Mouse (Mus musculus) adrenal gland, adult 2 months (tissue): ENCODE data around the gene Tardbp. TPM values are rescaled to one million over a fixed set of nuclear protein-coding genes. Genes with fewer than 3 reads are reported as not detected.

Source experiments
- polyA plus RNA-seq: library from polyadenylated mRNA; depleted of rRNA; stranded (reverse); fragments of >200 nt; gene quantifications from 2 replicates; pipeline ENCODE4 v1.2.3, GENCODE M21; 2012; rRNA removed
- total RNA-seq, 2 experiments: library from RNA; stranded (reverse); gene quantifications; 2 replicates each; pipeline ENCODE4 v1.2.3; 2021

Tardbp gene
- total and polyA plus RNA-seq, 3 experiments = 10.3 to 255 (median 240) TPM

Other genes starting within 250 kb of the Tardbp start
- 10 to 100 TPM; 16.0 to 22.3 TPM for gene Ubiad1, start 182.2 kb downstream of the Tardbp start, total RNA-seq
- gene Ubiad1, start 182.2 kb downstream of the Tardbp start, polyA plus RNA-seq = 25.4 and 30.2 TPM in 2 replicates
- gene Mtor, start 178.4 kb downstream of the Tardbp start, total RNA-seq = 10 to 100 TPM; 62.2 to 72.7 TPM
- gene Mtor, start 178.4 kb downstream of the Tardbp start, polyA plus RNA-seq = 26.7 and 35.7 TPM in 2 replicates
- 1 to 10 TPM in 1 of 2 experiments, under 1 TPM in 1; 0.43 to 1.7 TPM for gene Angptl7, start 126.6 kb downstream of the Tardbp start, total RNA-seq
- 0.18 TPM in 1 of 2 replicates, not detected in the other for gene Angptl7, start 126.6 kb downstream of the Tardbp start, polyA plus RNA-seq
- gene Exosc10, start 68.6 kb downstream of the Tardbp start, total RNA-seq = 10 to 100 TPM; 46.7 to 52.3 TPM
- gene Exosc10, start 68.6 kb downstream of the Tardbp start, polyA plus RNA-seq = 18.8 and 25.2 TPM in 2 replicates
- gene Srm, start 35.5 kb downstream of the Tardbp start, total RNA-seq = 10 to 100 TPM; 75.6 to 79.4 TPM
- 123 and 157 TPM in 2 replicates for gene Srm, start 35.5 kb downstream of the Tardbp start, polyA plus RNA-seq
- gene Masp2, start 24.5 kb downstream of the Tardbp start, total RNA-seq = 1 to 10 TPM in 1 of 2 experiments, under 1 TPM in 1; 0.55 to 5.6 TPM
- 3.5 and 6.5 TPM in 2 replicates for gene Masp2, start 24.5 kb downstream of the Tardbp start, polyA plus RNA-seq
- not detected for gene Gm572, start 16.3 kb upstream of the Tardbp start, total RNA-seq
- 0.07 TPM in 1 of 2 replicates, not detected in the other for gene Gm572, start 16.3 kb upstream of the Tardbp start, polyA plus RNA-seq
- 1 to 10 TPM; 4.3 to 7.4 TPM for gene Casz1, start 177.4 kb upstream of the Tardbp start, total RNA-seq
- gene Casz1, start 177.4 kb upstream of the Tardbp start, polyA plus RNA-seq = 5.5 and 7.9 TPM in 2 replicates